Mouse (Mus musculus) urinary bladder, adult 2 months (tissue): Measurements from ENCODE around the gene Fam198b. TPM values are rescaled to one million over a fixed set of nuclear protein-coding genes. Genes with fewer than 3 reads are reported as not detected.

Experiments used
- DNase-seq: peaks from one replicate; pipeline ENCODE4 v3.0.0; 2022; ENCODE audit warnings: low spot score
- polyA plus RNA-seq: library from polyadenylated mRNA; depleted of rRNA; stranded (reverse); fragments of >200 nt; gene quantifications from 2 replicates; pipeline ENCODE4 v1.2.3, GENCODE M21; 2012; rRNA removed

Fam198b gene
- polyA plus RNA-seq: 13.7 and 15.5 TPM in 2 replicates

DNA sequence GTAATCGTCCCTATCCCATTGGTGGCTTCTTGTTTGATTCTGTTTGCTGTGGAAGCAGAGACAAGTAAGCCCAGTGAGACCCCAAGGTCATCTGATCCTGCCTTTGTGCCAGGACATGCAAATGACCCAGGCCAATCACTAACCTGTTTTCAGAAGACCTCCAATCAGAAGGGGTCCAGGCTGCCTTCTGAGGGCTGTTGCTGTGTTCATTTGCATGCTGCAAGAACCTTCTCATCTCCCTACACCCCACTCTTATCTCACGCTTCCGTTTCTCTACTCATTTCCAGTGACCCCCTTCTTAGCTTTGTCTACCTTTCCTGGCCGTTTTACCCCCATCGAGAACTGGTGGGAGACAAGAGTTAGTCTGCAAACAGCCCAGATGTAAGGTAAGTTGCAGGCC lies at the start of gene Fam198b:
Fam198b (plus strand) TSS at position 229 of the 400 bp plus-strand sequence.
- DNase-seq: no peak

DNA sequence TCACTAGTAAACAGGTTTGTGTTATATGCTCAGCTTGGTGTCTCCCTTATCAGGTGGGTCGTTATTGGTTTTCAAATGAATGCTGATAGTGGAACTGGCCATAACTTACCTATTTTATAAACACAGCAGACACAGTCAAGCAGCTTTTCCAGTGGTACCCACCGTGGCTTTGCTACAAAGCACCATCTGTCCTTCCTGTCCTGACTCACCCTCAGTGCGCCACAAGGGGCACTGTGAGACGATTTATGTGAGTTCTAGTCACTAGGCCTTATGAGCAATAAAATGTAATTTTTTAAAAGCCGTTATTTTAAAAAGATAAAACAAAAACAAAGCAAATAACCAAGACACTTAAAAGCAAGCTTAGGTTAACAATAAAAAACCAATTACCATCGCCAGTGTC lies 45.6 kb upstream of the Fam198b start:
- DNase-seq: no peak

DNA sequence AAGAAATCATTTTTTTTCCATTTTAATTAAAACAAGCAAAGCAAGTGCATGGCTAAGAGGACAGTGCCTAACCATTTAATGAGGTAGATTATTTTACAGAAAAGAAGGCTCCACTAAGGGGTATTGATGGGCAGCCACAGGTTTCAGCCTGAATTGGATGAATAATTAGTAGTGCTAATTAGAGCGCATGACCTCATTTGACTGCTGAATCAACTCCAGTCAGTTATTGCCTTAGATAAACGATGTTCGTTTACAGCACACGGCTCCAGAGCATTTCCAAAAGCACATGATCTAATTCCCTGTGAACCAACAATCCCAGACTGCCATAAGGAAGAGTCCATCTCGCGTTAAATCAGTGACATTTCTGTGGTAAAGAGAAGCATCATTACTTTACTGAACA lies 42.9 kb upstream of the Fam198b start:
- DNase-seq: no peak

DNA sequence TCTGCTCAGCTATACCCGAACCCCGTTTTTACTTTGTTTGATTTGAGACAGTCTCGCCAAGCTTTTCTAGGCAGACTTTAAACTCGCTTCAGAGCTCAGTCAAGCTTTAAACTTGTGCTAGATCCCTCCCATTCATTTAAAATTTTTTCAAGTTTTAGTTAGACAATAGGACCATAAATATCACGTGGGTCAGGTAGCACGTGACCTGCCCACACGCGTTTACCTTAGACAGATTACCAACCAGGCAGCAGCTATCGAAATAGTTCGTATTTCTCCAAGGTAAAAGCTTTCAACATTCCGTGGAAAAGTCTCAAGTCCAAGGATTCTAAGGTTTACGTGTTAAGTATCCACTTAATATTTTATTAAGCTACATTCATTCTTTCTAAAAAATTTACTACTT lies 42.2 kb upstream of the Fam198b start:
- no peak for DNase-seq

DNA sequence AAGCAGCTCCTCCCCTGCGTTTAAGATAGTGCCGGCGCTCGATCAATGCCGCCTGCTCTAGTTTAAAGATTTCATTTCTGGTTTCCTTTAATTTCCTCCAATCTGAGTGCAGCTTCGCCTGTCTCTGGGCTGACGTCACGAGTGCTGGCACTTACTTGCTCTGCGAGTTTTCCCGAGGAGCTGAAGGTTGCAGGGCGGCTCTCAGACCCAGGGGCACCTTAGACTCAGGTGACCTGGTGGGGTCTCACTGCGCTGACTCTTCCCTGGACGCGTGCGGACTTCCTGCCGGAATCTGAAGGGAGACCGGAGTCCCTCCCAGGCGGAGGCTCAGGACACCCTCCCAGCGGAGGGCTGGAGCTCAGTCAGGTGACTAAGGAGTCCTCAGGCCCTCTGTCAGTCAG lies 41.7 kb upstream of the Fam198b start:
- peak; percentile 56 for DNase-seq

DNA sequence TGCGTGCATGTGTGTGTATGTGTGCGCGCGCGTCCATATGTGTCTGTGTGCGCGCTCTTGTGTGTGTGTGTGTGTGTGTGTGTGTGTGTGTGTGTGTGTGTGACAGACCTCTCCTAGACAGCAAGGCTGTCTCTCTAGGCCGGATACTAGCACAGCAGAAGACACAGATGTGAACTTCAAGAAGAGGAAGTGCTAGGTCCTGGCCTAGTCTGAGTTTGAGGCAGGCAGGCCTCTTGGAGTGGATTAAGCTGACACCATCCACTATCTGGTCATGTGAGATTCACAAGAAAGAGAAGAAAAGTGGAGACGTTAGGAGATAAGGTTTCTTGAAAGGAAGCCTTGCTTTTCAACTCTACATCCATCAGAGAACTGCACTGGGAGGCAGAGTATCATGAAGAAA lies 40.3 kb upstream of the Fam198b start:
- no peak for DNase-seq

DNA sequence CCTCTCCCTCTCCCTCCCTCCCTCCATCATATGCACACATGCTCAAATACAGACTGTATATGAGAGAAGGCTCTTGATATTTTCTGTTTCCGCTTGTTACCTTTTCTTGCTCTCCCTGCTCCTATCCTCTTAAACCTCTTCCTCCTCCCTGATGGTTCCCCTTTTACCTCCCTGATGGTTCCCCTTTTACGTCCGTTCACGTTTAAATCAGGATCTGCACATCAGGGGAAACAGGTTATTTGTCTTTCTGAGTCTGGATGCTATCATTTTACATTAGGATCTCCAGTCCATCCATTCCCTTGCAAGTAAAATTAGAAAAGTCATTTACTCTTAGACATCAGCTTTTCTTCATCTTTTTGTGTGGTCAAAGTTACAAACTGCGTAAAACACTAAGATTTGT lies 37.7 kb upstream of the Fam198b start:
- DNase-seq: no peak

DNA sequence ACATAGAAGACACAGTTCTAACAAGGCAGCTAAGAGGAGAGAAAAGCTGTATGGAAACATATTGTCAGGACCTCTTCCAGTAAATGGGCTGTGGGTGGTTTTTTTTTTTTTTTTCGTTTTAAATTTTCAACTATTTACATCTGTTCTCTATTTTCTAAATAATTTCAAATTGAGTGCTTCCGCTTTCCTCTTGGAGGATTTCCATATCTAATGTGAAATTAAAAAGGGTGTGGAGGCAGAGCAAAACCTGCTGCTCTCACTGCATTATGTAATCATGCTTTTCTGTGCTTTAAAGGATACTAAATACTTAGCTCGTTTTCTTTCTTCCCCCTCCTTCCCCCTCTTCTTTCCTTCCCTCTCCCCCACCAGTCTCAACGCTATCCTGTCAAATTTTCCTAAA lies 35.5 kb upstream of the Fam198b start:
- DNase-seq: no peak

DNA sequence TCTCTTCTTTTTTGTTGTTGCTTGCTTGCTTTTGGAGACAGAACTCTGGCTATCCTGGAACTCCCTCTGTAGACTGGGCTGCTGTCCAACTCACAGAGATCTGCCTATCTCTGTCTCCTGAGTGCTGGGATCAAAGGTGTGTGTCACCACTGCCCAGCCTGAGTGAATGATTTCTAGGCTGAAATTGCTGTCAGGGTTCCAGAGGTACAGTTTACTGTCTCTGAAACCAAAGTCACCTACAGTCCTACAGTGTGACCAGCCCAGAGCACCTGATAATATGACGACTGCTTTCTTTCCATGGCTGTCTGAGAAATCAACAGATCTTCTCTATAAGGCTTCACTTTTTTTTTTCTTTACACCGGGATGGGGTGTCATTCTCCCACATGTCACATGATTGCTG lies 34.7 kb upstream of the Fam198b start:
- no peak for DNase-seq

DNA sequence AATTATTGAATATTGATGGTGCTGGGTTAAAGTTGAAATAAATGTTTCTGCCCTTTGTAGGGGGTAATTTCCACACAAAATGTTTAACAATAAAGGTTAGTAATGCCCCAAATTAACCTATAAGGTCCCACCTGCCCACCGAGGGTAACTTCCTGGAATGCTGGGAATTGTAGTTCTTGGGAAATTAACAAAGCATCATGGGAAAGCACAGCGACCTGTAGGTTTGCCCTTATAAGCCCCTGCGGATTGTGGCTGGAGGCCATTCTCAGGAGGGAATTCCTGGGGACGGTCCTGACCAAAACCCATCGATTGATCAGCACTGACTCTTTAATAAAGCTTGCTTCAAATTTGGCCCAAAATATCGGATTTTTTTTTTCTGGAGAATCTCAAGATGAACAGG lies 33.7 kb upstream of the Fam198b start:
- DNase-seq: no peak

DNA sequence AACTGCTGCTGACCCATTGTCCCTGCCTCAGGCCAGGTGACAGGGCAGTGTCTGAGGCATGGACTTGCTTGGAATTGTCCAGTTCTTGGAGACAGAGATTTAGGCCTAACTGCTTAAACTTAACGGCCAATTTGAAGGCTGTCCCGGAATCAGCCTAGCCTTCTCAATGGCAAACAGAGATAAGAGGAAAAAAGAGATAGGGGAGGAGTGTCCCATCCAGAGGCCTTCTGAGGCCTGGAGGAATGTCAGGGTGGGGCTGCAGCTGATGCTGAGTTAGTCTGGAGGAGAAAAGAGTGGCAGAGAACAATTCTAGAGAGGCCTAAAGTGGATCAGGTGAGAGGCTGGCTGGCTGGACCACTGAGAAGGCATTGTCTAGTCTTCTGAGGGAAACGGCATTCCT lies 32.2 kb upstream of the Fam198b start:
- DNase-seq: no peak

DNA sequence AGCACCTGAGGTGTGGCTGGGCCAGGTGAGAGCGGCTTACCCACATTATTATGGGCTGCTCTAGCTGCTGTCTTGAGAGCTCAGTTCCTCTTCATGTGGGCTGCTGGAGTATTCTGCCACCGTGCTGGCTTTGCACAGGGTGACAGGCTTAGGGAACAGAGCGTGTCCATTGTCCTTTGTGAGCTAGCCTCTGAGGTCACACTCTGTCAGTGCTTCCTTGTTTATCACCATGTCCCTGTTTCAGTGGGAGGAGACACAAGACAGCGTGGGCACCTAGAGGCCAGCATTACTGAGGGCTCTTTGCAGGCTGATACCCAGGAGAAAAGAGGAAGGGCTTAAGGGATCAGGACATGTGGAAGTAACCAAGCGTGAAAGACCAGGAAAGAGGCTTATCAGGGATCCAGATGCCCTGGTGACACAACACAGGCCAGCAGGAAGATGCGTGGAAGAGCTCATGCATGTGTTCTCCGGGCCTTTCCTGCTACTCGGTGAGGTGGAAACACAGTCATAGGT lies 31.6 kb upstream of the Fam198b start, which contains the start of gene Tmem144:
Tmem144 (minus strand) TSS at position 120 of the 513 bp plus-strand sequence.
- no peak for DNase-seq

DNA sequence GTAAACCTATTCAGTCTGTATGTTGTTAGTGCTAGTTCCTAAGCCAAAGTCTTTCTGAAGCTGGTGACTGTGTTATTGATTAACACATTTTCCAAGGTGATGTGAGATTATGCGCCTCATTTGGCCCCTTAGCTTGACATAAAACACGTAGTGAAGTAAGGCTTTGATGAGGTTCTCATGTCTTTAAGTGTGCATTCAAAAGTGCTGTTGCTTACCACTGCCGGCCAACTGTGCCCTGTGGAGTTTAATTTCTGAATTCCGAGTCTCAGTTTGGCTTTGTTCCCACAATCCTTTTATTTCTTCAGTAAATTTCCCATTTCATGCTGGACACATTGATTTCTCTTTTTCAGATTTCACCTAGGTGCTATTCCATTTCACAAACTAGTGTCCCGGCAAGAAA lies 26.6 kb upstream of the Fam198b start:
- no peak for DNase-seq

DNA sequence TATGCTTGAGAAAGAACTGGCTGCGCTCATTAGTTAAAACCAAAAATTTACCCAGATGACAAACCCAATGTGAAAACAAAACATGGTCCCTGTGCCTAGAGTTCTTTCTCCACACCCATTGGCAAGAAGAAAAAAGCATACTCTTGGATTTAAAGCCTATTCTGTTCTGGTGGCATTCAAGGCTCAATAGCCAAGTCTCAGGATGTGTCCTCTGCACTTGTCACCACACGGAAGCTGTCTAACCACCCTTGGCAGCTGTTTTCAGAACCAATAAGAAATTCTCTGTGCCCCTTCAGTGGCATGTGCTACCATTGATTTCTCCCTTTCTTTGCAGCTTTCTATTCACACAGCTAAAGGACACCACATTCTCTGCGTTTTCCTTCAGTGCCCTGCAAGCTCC lies 26.1 kb upstream of the Fam198b start:
- DNase-seq: no peak

DNA sequence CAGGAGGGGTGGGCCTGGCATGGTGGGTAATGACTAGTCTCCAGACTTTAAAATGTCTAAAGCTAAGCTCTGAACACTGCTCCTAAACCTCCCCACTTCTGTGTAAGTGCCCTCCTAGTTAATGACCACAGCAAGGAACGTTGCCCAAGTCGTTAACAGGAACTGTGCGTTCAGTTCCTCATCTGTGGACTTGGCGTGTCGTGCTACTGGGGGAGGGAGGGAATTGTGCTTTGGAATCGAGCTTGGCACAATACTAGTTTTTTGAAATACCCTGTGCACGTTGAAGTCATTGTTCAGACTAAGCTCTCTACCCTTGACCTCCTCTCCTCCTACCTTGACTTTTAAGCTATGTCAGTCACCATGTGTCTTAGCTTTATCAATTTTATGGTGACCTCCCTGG lies 19.5 kb upstream of the Fam198b start:
- no peak for DNase-seq

DNA sequence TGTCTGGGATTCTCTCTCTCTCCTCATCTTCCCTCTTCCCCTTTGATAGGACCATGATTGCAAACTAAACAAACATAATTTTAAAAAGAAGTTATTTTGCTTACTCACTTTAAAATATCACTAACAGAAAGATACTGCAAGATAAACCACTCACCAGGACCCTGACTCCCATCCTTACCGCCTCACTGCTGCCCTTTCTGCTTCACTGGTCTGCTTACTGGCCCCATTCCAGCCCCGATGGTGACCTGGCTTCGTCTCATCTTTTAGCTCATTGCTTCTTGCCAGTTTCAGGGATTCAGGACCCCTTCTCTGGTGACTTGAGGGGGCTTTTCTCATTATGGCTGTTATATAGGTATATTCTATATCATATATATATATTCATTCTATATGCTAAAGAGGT lies 18.2 kb upstream of the Fam198b start:
- no peak for DNase-seq

DNA sequence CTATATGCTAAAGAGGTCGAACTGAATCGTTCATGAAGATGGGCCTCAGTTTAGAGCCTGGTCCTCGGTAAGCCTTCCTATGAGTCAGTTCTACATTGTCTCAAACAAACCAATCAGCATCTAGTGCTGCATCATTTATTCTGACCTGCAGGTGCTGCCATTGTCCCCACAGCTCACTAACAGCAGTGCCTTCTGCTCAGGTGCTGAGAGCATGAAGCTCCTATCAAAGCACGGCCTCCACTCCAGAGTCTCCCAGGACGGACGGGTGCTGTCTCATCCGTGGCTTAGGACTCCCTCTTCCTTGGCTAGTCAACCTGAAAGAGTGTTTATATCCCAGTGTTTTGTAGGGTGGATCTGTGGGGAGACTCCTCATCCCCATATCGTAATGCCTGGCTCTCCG lies 17.8 kb upstream of the Fam198b start:
- DNase-seq: no peak

DNA sequence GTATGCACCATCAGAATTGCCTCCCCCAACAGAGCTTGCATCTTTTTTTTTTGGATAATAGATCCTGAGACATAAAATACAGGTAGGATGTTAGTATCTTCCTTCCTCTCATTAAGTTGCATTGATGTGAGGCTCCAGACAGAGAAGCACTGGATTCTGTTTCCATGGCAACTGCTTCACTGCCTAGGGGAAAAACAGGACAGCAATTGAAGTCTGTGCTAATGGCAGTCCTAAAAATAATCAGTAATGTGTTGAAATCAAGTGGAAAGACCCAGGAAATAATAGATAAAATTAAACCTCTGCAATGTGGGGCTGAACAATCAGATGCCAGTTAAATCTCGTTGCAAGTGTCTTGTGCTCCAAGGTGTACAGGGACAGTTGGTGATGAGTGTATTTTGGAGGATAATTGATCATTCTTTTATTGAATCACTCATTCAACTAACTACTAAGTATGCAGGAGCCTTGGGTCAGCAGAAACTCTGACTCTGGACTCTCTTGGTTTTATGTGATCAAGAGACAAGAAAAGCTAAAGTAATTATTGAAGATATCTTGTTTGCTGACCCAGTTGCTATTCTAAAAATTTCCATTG lies 17.1 kb upstream of the Fam198b start:
- DNase-seq: no peak

DNA sequence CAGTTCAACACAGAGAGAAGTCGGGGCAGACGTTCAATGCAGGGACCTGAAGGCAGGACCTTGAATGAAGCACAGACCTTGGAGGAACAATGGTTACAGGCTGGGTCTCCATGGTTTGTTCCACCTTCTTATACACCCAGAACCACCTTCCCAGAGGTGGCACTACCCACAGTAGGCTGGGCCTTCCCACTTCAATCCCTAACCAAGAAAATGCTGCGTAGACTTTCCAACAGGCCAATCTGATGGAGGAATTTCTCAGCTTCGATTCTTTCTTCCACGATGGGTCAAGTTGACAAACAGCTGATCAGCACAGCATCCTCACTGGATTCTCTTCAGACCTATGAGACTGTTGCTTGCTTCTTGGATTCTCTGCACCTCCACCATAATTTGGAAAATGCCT lies 8.9 kb upstream of the Fam198b start:
- no peak for DNase-seq

DNA sequence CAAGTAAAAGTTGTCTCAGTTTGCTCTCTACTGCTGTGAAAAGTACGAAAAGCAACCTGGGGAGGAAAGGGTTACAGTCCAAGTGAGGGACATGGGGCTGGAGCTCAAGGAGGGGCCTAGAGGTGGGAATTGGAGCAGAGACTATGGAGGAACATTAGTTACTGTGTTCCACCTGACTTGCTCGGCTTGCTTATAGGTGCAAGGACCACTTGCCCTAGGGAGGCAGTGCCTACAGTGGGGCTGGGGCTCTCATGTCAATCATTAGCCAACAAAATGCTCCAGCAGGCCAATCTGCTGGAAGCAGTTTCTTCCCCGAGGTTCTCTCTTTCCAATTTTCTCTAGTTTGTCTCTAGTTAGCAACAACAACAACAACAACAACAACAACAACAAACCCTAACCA lies 6.0 kb upstream of the Fam198b start:
- no peak for DNase-seq

DNA sequence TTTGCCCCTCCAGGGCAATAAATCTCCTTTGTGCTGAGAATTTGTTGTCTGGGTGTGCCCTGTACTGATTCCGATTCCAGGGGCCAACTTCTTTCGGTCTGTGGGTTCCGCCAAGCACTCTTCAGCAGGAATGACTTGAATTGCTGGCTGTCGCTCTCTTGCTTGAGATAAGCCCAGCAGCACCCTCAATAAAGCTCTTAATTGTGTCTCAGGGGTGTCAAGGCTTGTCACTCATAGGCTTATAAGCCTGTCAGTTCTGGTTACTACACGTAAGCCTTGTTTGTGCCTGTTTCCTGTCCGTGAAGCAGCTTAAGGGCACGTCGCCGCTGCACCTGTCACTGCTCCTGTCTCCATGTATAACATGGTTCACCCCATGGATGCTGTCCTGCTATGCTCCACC lies 5.1 kb upstream of the Fam198b start:
- no peak for DNase-seq

DNA sequence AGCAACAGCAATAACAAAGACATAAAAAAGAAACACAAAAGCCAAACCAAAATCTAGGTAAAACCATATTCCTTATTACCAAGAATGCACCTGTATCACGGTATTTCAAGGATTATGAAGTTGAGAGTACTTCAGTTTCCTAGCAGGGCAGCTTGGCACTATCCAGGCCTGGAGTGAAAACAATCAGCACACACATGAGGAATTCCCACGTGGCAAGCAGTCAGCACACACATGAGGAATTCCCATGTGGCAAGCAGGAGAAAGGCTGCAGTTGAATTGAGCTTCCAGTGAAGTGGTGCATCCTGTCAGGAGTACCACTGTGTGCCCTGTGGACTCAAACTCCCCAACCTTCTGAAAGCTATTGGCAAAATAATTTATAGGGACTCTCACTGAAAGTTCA lies 2.7 kb upstream of the Fam198b start:
- no peak for DNase-seq

DNA sequence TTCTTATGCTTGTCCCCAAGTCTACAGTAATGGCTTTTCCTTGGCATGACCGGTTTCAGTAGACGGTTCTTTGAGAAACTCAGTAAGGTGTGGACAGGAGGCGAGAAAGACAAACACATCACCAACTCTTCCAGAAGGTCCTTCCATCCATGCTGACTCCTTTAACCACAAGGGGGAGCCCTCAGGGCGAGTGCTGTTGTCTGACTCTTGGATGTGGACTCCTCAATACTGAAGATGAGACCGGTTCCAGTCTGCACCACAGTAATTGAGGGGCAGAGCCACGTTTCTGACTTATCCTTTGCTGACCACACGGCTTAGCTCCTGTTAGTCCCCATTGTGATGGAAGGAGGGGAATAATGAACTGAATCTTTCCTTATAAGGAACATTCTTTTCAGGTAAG lies 1.2 kb upstream of the Fam198b start:
- DNase-seq: peak; percentile 48

DNA sequence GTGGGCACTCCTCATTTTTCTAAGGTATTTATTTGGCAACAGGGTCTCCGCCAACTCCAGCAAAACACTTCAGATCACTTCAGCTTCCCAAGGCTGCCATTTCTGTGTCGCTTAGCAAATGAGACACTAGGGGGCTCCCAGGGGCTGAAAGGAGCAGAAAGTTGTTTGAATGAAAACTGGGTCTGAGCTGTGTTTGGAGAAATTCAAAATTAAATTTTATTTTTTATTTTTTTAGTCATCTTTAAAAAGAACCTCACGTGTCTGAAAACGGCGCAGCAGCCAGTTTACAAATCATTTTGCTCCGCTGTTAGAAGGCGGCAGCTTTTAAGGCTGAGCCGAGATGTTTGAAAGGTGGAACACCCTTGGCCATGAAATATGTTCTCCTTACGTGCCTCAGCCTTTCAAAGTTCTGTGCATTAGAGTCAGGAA lies 442 bp downstream of the Fam198b start:
- no peak for DNase-seq
